8 mouse cellular contexts compared by ENCODE assay signal in genomic region chr7:123499481-123500238, GRCm38 (mm10). TPM values are rescaled to one million over a fixed set of nuclear protein-coding genes. Genes with fewer than 3 reads are reported as not detected.
DNase-seq lines count a peak whose midpoint lies in the region; ATAC-seq and TF ChIP-seq lines count a peak whose summit lies in the region.

No protein-coding gene starts in this region.

- POLR2A ChIA-PET in Patski (lab: Charles Lee) = interaction anchor here (0.6 to 1.2 kb wide), 2 partner anchors 292 to 781 kb away, joined by 3 read pairs; no protein-coding TSS in a partner anchor

- peak overlapping the region; percentile 54 for H3K4me3 ChIP-seq in heart, adult 2 months
- peak overlapping the region; percentile 67 for H3K4me3 ChIP-seq in forebrain, embryonic 12.5 days (replicated peaks)
- H3K4me3 ChIP-seq in left cerebral cortex, adult 2 months = peak overlapping the region; percentile 75
- H3K4me3 ChIP-seq in neural tube, embryonic 13.5 days = peak overlapping the region; percentile 73

- H3K4me2 ChIP-seq in forebrain, embryonic 12.5 days = peak overlapping the region; percentile 83
- peak overlapping the region; percentile 89 for H3K4me2 ChIP-seq in neural tube, embryonic 13.5 days

- H3K9me3 ChIP-seq in forebrain, embryonic 12.5 days = no peaks in the 10 kb centered on the region
- H3K9me3 ChIP-seq in neural tube, embryonic 13.5 days = no peaks in the 10 kb centered on the region

- H3K9ac ChIP-seq in heart, adult 2 months (ENCODE audit: low read depth, low read length) = peak overlapping the region; percentile 54
- peak overlapping the region; percentile 84 for H3K9ac ChIP-seq in forebrain, embryonic 12.5 days
- H3K9ac ChIP-seq in neural tube, embryonic 13.5 days = peak overlapping the region; percentile 91

- H3K79me2 ChIP-seq in heart, adult 2 months (replicated peaks; ENCODE audit: control insufficient read depth, insufficient read depth, low read length) = no peaks in the 10 kb centered on the region

- no peak for TF ChIP-seq EP300 in heart, adult 2 months (IDR thresholded peaks at IDR 0.05; ENCODE audit: insufficient read depth, low read depth, low read length)

- CTCF ChIA-PET in Patski (lab: Charles Lee) = no interaction called here

- H3K4me1 ChIP-seq in heart, adult 2 months (ENCODE audit: control insufficient read depth, insufficient read depth, low read length) = no peaks in the 10 kb centered on the region
- peaks cover 23% of the 10 kb centered on the region for H3K4me1 ChIP-seq in forebrain, embryonic 12.5 days
- peaks cover 36% of the 10 kb centered on the region for H3K4me1 ChIP-seq in neural tube, embryonic 13.5 days (replicated peaks)

- no peak for DNase-seq in heart, adult 2 months
- DNase-seq in heart, postnatal 36 days = no peak
- no peak for DNase-seq in Patski (ENCODE audit: low read depth, low spot score)
- peak in 1 of 2 experiments; percentile 17 for DNase-seq in left cerebral cortex, adult 2 months (ENCODE audit: extremely low spot score in 1 of 2, low spot score in 2 of 2)
- no peak for DNase-seq in ovary, postnatal 14 days (ENCODE audit: low spot score)
- no peak for DNase-seq in thymus, postnatal 10 days (ENCODE audit: low spot score in 2 of 2)

- no peak overlapping the region for H3K27ac ChIP-seq in heart, adult 2 months
- peak overlapping the region; percentile 86; the same call in 1 of the 2 replicates for H3K27ac ChIP-seq in forebrain, embryonic 12.5 days
- peak overlapping the region; percentile 92 for H3K27ac ChIP-seq in left cerebral cortex, adult 2 months
- H3K27ac ChIP-seq in neural tube, embryonic 13.5 days (replicated peaks) = peak overlapping the region; percentile 96

- no peaks in the 10 kb centered on the region for H3K36me3 ChIP-seq in heart, adult 2 months (ENCODE audit: control insufficient read depth, insufficient read depth, low read length)
- peaks cover 19% of the 10 kb centered on the region for H3K36me3 ChIP-seq in forebrain, embryonic 12.5 days (replicated peaks)
- peaks cover 32% of the 10 kb centered on the region for H3K36me3 ChIP-seq in neural tube, embryonic 13.5 days

- TF ChIP-seq POLR2A in heart, adult 2 months (IDR thresholded peaks at IDR 0.05; ENCODE audit: insufficient read depth, low read depth, low read length) = no peak

- peak; percentile 41 for ATAC-seq in Patski
- ATAC-seq in forebrain, embryonic 12.5 days (ENCODE audit: low FRiP score) = no peak; the same call in 1 of the 2 replicates
- ATAC-seq in neural tube, embryonic 13.5 days (ENCODE audit: low read depth) = peak; percentile 12; the same call in 1 of the 2 replicates

- in situ Hi-C loops in Patski (cut with MboI; ENCODE audit: low pct_unique_long_range_greater_than_20kb) = no loop called here

- TF ChIP-seq CTCF in heart, adult 2 months (IDR thresholded peaks at IDR 0.05) = no peak
- peak; percentile 21 for TF ChIP-seq CTCF in Patski (IDR thresholded peaks at IDR 0.05)
- no peak for TF ChIP-seq CTCF in left cerebral cortex, adult 2 months (IDR thresholded peaks at IDR 0.05)

- 37% methylated on average over 19 of the region's 19 CpGs for WGBS in heart, adult 2 months
- 41% methylated on average over 19 of the region's 19 CpGs for WGBS in forebrain, embryonic 12.5 days
- 37% methylated on average over 19 of the region's 19 CpGs for WGBS in neural tube, embryonic 13.5 days

- intact Hi-C loops in heart, adult 2 months (cut with DNase I) = no loop called here
- intact Hi-C loops in heart, postnatal 36 days (cut with DNase I) = no loop called here
- intact Hi-C loops in left cerebral cortex, adult 2 months (cut with DNase I) = no loop called here

- no peaks in the 10 kb centered on the region for H3K27me3 ChIP-seq in heart, adult 2 months (ENCODE audit: control insufficient read depth, insufficient read depth, low read length)
- H3K27me3 ChIP-seq in Patski = no peaks in the 10 kb centered on the region
- H3K27me3 ChIP-seq in forebrain, embryonic 12.5 days = no peaks in the 10 kb centered on the region
- H3K27me3 ChIP-seq in neural tube, embryonic 13.5 days = no peaks in the 10 kb centered on the region

RNA-seq across cellular contexts. Expression of gene Zkscan2, which starts 0.6 kb away (rescaled TPM):
- total RNA-seq in heart, adult 2 months (2021) = under 1 TPM; 0.21 to 0.25 TPM
- 0.12 and 0.21 TPM in 2 replicates for polyA plus RNA-seq in heart, adult 2 months (2012; rRNA removed)
- total RNA-seq in heart, postnatal 36 days (2021) = under 1 TPM; 0.16 to 0.42 TPM
- 4.4 TPM for polyA plus RNA-seq in Patski (2021)
- 11.0 TPM in 2 replicates for polyA plus RNA-seq in forebrain, embryonic 12.5 days (2016; fragmentation: Nextera tagmentation; extraction: Ambion mirVana)
- 10 to 100 TPM; 18.9 to 22.4 TPM for total RNA-seq in left cerebral cortex, adult 2 months (2021)
- polyA plus RNA-seq in neural tube, embryonic 13.5 days (2015; fragmentation: Nextera tagmentation; extraction: Ambion mirVana) = 10.1 and 10.7 TPM in 2 replicates

RNA-seq across cellular contexts. Expression of gene Aqp8, which starts 37.6 kb away (rescaled TPM):
- 1 to 10 TPM; 5.2 to 6.2 TPM for total RNA-seq in heart, adult 2 months (2021)
- polyA plus RNA-seq in heart, adult 2 months (2012; rRNA removed) = 0.94 and 1.7 TPM in 2 replicates
- total RNA-seq in heart, postnatal 36 days (2021) = 1 to 10 TPM; 3.5 to 5.5 TPM
- polyA plus RNA-seq in Patski (2021) = not detected
- polyA plus RNA-seq in forebrain, embryonic 12.5 days (2016; fragmentation: Nextera tagmentation; extraction: Ambion mirVana) = 0.22 and 0.56 TPM in 2 replicates
- not detected for total RNA-seq in left cerebral cortex, adult 2 months (2021)
- not detected in 2 replicates for polyA plus RNA-seq in neural tube, embryonic 13.5 days (2015; fragmentation: Nextera tagmentation; extraction: Ambion mirVana)
